Mouse (Mus musculus): ENCODE measurements at regions not wholly inside any gene's neighbourhood (a gene's known extent, or its start where the extent isn't known, plus 50 kb on each side); places are given as distances from the start of the nearest gene placed in this dataset.

DNA sequence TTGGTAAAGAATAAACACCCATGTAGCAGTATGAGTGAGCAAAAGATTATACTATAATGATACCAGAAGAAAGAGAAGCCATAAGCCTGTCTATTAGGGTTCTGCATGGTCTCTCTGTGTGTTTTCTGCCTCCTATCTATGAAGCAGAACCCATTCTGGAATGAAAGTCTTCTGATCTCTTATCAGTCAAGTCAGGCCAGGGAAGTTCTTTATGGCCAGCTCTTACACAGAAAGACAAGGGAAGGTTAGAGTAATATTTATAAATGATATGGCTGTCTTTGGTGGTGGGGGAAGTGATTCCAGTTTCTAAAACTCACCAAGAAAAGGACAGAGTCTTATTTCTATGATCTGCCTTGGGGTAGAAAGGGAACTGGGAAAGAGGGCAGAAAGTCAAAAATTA is 182.0 kb upstream of the Speer2 start:
- H3K27me3 ChIP-seq (replicated peaks; ENCODE audit: control insufficient read depth, insufficient read depth, low read length) = no peaks in the 10 kb centered on the region
- H3K36me3 ChIP-seq (ENCODE audit: control insufficient read depth, insufficient read depth, low read length) = no peaks in the 10 kb centered on the region
- no peaks in the 10 kb centered on the region for H3K4me1 ChIP-seq (ENCODE audit: control insufficient read depth, insufficient read depth, low read length)
- TF ChIP-seq CTCF (conservative IDR thresholded peaks at IDR 0.05; ENCODE audit: insufficient read depth, insufficient read length, low read depth, low read length) = no peak
- no peak for TF ChIP-seq POLR2A (IDR thresholded peaks at IDR 0.05; ENCODE audit: low read depth, low read length)
- H3K4me3 ChIP-seq (ENCODE audit: insufficient read depth, low read depth, low read length) = no peak overlapping the region
- no peak for DNase-seq
- no peak overlapping the region for H3K27ac ChIP-seq (ENCODE audit: insufficient read depth, low read depth, low read length)

DNA sequence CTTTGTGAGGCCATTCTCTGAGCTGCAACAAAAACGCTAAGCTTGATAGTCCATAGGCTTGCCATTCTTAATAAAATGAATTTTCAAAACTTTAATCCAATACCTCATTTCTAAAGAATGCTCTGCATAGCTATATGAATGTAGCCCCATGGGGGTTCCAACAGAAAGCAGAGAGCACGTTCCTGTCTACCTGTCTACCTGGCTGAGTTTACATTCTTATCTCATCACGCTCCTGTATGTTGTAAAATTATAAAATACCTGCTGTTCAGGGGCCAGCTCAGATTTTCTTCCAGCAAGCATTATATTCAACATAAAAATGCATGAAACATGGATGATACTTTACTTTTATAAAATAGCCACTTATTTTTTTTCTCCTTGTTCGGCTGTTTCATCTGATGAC is 182.5 kb upstream of the Speer2 start:
- TF ChIP-seq CTCF (conservative IDR thresholded peaks at IDR 0.05; ENCODE audit: insufficient read depth, insufficient read length, low read depth, low read length) = no peak
- TF ChIP-seq POLR2A (IDR thresholded peaks at IDR 0.05; ENCODE audit: low read depth, low read length) = no peak
- no peaks in the 10 kb centered on the region for H3K36me3 ChIP-seq (ENCODE audit: control insufficient read depth, insufficient read depth, low read length)
- no peak for DNase-seq
- WGBS = 73% methylated on average over 4 of the region's 4 CpGs
- no peak overlapping the region for H3K27ac ChIP-seq (ENCODE audit: insufficient read depth, low read depth, low read length)
- H3K27me3 ChIP-seq (replicated peaks; ENCODE audit: control insufficient read depth, insufficient read depth, low read length) = no peaks in the 10 kb centered on the region
- H3K4me1 ChIP-seq (ENCODE audit: control insufficient read depth, insufficient read depth, low read length) = no peaks in the 10 kb centered on the region
- H3K4me3 ChIP-seq (ENCODE audit: insufficient read depth, low read depth, low read length) = no peak overlapping the region

DNA sequence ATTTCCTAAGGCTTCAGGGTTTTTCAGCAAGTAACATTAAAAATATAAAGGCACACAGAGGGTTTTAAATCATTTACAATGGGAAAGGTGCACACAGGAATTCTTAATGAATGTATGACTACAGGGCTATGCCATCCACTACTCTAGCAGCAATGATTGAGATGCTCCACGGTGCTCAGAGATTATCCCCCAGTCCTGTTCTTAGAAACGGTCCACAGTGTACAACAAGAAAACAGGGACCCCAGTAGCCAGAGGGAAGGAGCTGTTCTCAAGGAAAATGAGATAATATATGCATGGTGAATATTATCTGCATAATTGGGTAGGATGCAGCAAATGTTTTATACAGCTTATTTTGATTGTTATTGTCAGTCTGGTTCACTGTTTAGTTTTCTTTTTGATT is 186.3 kb upstream of the Speer2 start:
- TF ChIP-seq POLR2A (IDR thresholded peaks at IDR 0.05; ENCODE audit: low read depth, low read length) = no peak
- no peak for TF ChIP-seq CTCF (conservative IDR thresholded peaks at IDR 0.05; ENCODE audit: insufficient read depth, insufficient read length, low read depth, low read length)
- 81% methylated on average over 2 of the region's 2 CpGs for WGBS
- DNase-seq = no peak
- Histone ChIP-seq H3K27me3 (replicated peaks; ENCODE audit: control insufficient read depth, insufficient read depth, low read length) (no peaks in the 10 kb centered on the region), H3K27ac (ENCODE audit: insufficient read depth, low read depth, low read length) (no peak overlapping the region), H3K4me1 (ENCODE audit: control insufficient read depth, insufficient read depth, low read length) (no peaks in the 10 kb centered on the region), H3K36me3 (ENCODE audit: control insufficient read depth, insufficient read depth, low read length) (no peaks in the 10 kb centered on the region), H3K4me3 (ENCODE audit: insufficient read depth, low read depth, low read length) (no peak overlapping the region)

- Histone ChIP-seq H3K4me1 (ENCODE audit: control insufficient read depth, insufficient read depth, low read length) (no peaks in the 10 kb centered on the region), H3K27me3 (replicated peaks; ENCODE audit: control insufficient read depth, insufficient read depth, low read length) (no peaks in the 10 kb centered on the region), H3K27ac (ENCODE audit: insufficient read depth, low read depth, low read length) (no peak overlapping the region), H3K4me3 (ENCODE audit: insufficient read depth, low read depth, low read length) (no peak overlapping the region), H3K36me3 (ENCODE audit: control insufficient read depth, insufficient read depth, low read length) (no peaks in the 10 kb centered on the region)
- 86% methylated on average over 4 of the region's 4 CpGs for WGBS
- TF ChIP-seq CTCF (conservative IDR thresholded peaks at IDR 0.05; ENCODE audit: insufficient read depth, insufficient read length, low read depth, low read length) (no peak), POLR2A (IDR thresholded peaks at IDR 0.05; ENCODE audit: low read depth, low read length) (no peak)
- DNase-seq = no peak
Observed at GRCm38 (mm10) chr16:70071471-70071870, 207.9 kb upstream of the Speer2 start.

- Histone ChIP-seq H3K36me3 (ENCODE audit: control insufficient read depth, insufficient read depth, low read length) (no peaks in the 10 kb centered on the region), H3K4me1 (ENCODE audit: control insufficient read depth, insufficient read depth, low read length) (no peaks in the 10 kb centered on the region), H3K27me3 (replicated peaks; ENCODE audit: control insufficient read depth, insufficient read depth, low read length) (no peaks in the 10 kb centered on the region), H3K4me3 (ENCODE audit: insufficient read depth, low read depth, low read length) (no peak overlapping the region), H3K27ac (ENCODE audit: insufficient read depth, low read depth, low read length) (no peak overlapping the region)
- no peak for TF ChIP-seq CTCF (conservative IDR thresholded peaks at IDR 0.05; ENCODE audit: insufficient read depth, insufficient read length, low read depth, low read length)
- TF ChIP-seq POLR2A (IDR thresholded peaks at IDR 0.05; ENCODE audit: low read depth, low read length) = no peak
- DNase-seq = no peak
- 77% methylated on average over 2 of the region's 2 CpGs for WGBS
Observed at GRCm38 (mm10) chr16:70073740-70074139, 210.2 kb upstream of the Speer2 start.

DNA sequence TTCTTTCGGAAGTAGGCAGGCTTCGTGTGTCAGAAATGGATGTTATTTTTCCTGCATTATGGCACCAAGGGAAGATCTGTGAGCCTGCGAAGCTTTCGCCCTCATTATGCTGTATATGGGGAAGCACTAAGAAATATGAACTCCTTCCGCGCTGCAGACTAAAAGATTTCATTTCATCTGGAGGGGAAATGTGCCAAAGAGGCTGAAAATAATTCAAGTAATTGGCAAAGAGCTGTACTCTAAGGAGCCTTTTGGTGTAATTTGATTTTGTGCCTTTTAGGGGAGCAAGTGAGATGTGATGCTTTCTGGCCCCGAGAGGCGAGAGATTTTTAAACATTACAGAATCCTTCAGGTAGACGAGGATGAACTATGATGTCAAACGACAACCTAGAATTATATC is 216.0 kb upstream of the Speer2 start:
- TF ChIP-seq POLR2A (IDR thresholded peaks at IDR 0.05; ENCODE audit: low read depth, low read length) = no peak
- no peak for TF ChIP-seq CTCF (conservative IDR thresholded peaks at IDR 0.05; ENCODE audit: insufficient read depth, insufficient read length, low read depth, low read length)
- no peaks in the 10 kb centered on the region for H3K4me1 ChIP-seq (ENCODE audit: control insufficient read depth, insufficient read depth, low read length)
- H3K4me3 ChIP-seq (ENCODE audit: insufficient read depth, low read depth, low read length) = no peak overlapping the region
- 88% methylated on average over 10 of the region's 10 CpGs for WGBS
- H3K36me3 ChIP-seq (ENCODE audit: control insufficient read depth, insufficient read depth, low read length) = no peaks in the 10 kb centered on the region
- H3K27me3 ChIP-seq (replicated peaks; ENCODE audit: control insufficient read depth, insufficient read depth, low read length) = no peaks in the 10 kb centered on the region
- no peak overlapping the region for H3K27ac ChIP-seq (ENCODE audit: insufficient read depth, low read depth, low read length)
- DNase-seq = no peak

DNA sequence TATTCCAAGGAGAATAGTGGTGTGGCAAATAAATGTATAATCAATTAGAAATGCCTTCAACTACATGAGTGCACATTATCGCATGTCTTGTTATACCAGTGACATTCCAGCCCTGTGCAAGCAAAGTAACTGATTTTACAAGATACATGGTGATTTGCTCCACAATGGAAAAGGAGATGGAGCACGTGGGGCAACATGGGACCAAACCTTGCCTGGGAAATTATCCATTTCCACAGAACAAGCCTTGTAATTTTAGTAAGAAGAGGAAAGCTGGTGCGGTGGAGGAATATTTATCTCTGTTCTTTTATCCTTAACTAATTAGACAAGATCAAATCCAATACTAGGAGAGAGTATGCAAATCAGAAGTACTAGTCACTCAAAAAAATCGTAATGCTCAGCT is 222.5 kb upstream of the Gbe1 start:
- TF ChIP-seq POLR2A (IDR thresholded peaks at IDR 0.05; ENCODE audit: low read depth, low read length) (no peak), CTCF (conservative IDR thresholded peaks at IDR 0.05; ENCODE audit: insufficient read depth, insufficient read length, low read depth, low read length) (no peak)
- H3K27ac ChIP-seq (ENCODE audit: insufficient read depth, low read depth, low read length) = no peak overlapping the region
- no peaks in the 10 kb centered on the region for H3K27me3 ChIP-seq (replicated peaks; ENCODE audit: control insufficient read depth, insufficient read depth, low read length)
- DNase-seq = no peak
- no peaks in the 10 kb centered on the region for H3K36me3 ChIP-seq (ENCODE audit: control insufficient read depth, insufficient read depth, low read length)
- 91% methylated on average over 4 of the region's 4 CpGs for WGBS
- H3K4me1 ChIP-seq (ENCODE audit: control insufficient read depth, insufficient read depth, low read length) = no peaks in the 10 kb centered on the region
- no peak overlapping the region for H3K4me3 ChIP-seq (ENCODE audit: insufficient read depth, low read depth, low read length)

GRCm38 (mm10) chr16:70091963-70092362 is 221.8 kb upstream of the Gbe1 start:
- no peaks in the 10 kb centered on the region for H3K27me3 ChIP-seq (replicated peaks; ENCODE audit: control insufficient read depth, insufficient read depth, low read length)

More at GRCm38 (mm10) chr16:70091963-70092362, 221.8 kb upstream of the Gbe1 start:
- TF ChIP-seq POLR2A (IDR thresholded peaks at IDR 0.05; ENCODE audit: low read depth, low read length) (no peak), CTCF (conservative IDR thresholded peaks at IDR 0.05; ENCODE audit: insufficient read depth, insufficient read length, low read depth, low read length) (no peak)
- 89% methylated on average over 5 of the region's 5 CpGs for WGBS
- H3K27ac ChIP-seq (ENCODE audit: insufficient read depth, low read depth, low read length) = no peak overlapping the region
- no peaks in the 10 kb centered on the region for H3K36me3 ChIP-seq (ENCODE audit: control insufficient read depth, insufficient read depth, low read length)
- no peak overlapping the region for H3K4me3 ChIP-seq (ENCODE audit: insufficient read depth, low read depth, low read length)
- no peak for DNase-seq
- H3K4me1 ChIP-seq (ENCODE audit: control insufficient read depth, insufficient read depth, low read length) = no peaks in the 10 kb centered on the region
